Mouse (Mus musculus) adrenal gland, postnatal 14 days (tissue): ENCODE results near the gene Gimap3. TPM values are rescaled to one million over a fixed set of nuclear protein-coding genes. Genes with fewer than 3 reads are reported as not detected.

Experiments used
- DNase-seq: peaks from one replicate; pipeline ENCODE4 v3.0.0; 2021; ENCODE audit warnings: mixed read lengths
- total RNA-seq: library from RNA; stranded (reverse); gene quantifications from 2 replicates; pipeline ENCODE4 v1.2.3, GENCODE M21; 2021

Gene Gimap3
- total RNA-seq, 1 experiment from 2014 or later: 1.8 TPM

- DNase-seq: peak; percentile 48
Measured at GRCm38 (mm10) chr6:48742422-48743351, 28.0 kb downstream of the Gimap3 start.

- DNase-seq: no peak
Measured at GRCm38 (mm10) chr6:48741711-48742206, 28.9 kb downstream of the Gimap3 start.

- DNase-seq: no peak
Measured at GRCm38 (mm10) chr6:48741273-48741672, 29.4 kb downstream of the Gimap3 start.

GRCm38 (mm10) chr6:48740501-48741169, 30.0 kb downstream of the Gimap3 start:
- no peak for DNase-seq

- DNase-seq: no peak
Measured at GRCm38 (mm10) chr6:48739780-48740055, 30.9 kb downstream of the Gimap3 start.

GRCm38 (mm10) chr6:48738961-48739779, 31.5 kb downstream of the Gimap3 start, which contains the start of gene Gimap1:
Gene Gimap1, plus strand, starts transcription at chr6:48739054.
- peak; percentile 42 for DNase-seq

- DNase-seq: no peak
Measured at GRCm38 (mm10) chr6:48737688-48738087, 33.0 kb downstream of the Gimap3 start.

GRCm38 (mm10) chr6:48737053-48737452, 33.6 kb downstream of the Gimap3 start:
- DNase-seq: no peak

- no peak for DNase-seq
Measured at GRCm38 (mm10) chr6:48733660-48734059, 37.0 kb downstream of the Gimap3 start.

GRCm38 (mm10) chr6:48732864-48733304, 37.8 kb downstream of the Gimap3 start:
- DNase-seq: peak; percentile 15

- DNase-seq: no peak
Measured at GRCm38 (mm10) chr6:48727761-48728160, 42.9 kb downstream of the Gimap3 start.

GRCm38 (mm10) chr6:48725476-48725875, 45.2 kb downstream of the Gimap3 start:
- peak; percentile 66 for DNase-seq

GRCm38 (mm10) chr6:48723468-48723867, 47.2 kb downstream of the Gimap3 start:
- no peak for DNase-seq

GRCm38 (mm10) chr6:48720326-48720725, 50.3 kb downstream of the Gimap3 start:
- no peak for DNase-seq

- no peak for DNase-seq
Measured at GRCm38 (mm10) chr6:48718455-48718854, 52.2 kb downstream of the Gimap3 start, which contains the start of the genes Gm28053 and Gimap7. Gene Gm28053, plus strand, starts transcription at chr6:48718607. Gene Gimap7, plus strand, starts transcription at chr6:48718621.

Other genes with a start within 250 kb of the Gimap3 start
- 41.8 and 45.7 TPM in 2 replicates for gene Atp6v0e2, start 233.2 kb downstream of the Gimap3 start, total RNA-seq
- gene Lrrc61, start 216.1 kb downstream of the Gimap3 start, total RNA-seq: 26.1 and 28.7 TPM in 2 replicates
- 74.2 and 241 TPM in 2 replicates for gene Rarres2, start 198.1 kb downstream of the Gimap3 start, total RNA-seq
- gene Gm45021, start 181.2 kb downstream of the Gimap3 start, total RNA-seq: not detected in 2 replicates
- gene Repin1, start 177.0 kb downstream of the Gimap3 start, total RNA-seq: 42.8 TPM in 2 replicates
- not detected in 2 replicates for gene Gm44965, start 176.9 kb downstream of the Gimap3 start, total RNA-seq
- 7.7 and 8.9 TPM in 2 replicates for gene Zfp775, start 168.8 kb downstream of the Gimap3 start, total RNA-seq
- gene AI854703, start 144.1 kb downstream of the Gimap3 start, total RNA-seq: 1.8 and 3.1 TPM in 2 replicates
- gene Gimap8, start 123.6 kb downstream of the Gimap3 start, total RNA-seq: 12.1 and 20.4 TPM in 2 replicates
- gene Gimap9, start 94.7 kb downstream of the Gimap3 start, total RNA-seq: 6.5 and 12.1 TPM in 2 replicates
- gene Gimap4, start 86.3 kb downstream of the Gimap3 start, total RNA-seq: 54.8 and 62.2 TPM in 2 replicates
- gene Gimap6, start 62.6 kb downstream of the Gimap3 start, total RNA-seq: 63.5 and 88.5 TPM in 2 replicates
- 4.9 and 12.6 TPM in 2 replicates for gene Gm28053, start 52.2 kb downstream of the Gimap3 start, total RNA-seq
- 0.63 and 3.8 TPM in 2 replicates for gene Gimap7, start 52.2 kb downstream of the Gimap3 start, total RNA-seq
- gene Gimap1, start 31.8 kb downstream of the Gimap3 start, total RNA-seq: 15.4 and 36.5 TPM in 2 replicates
- gene Gimap5, start 24.7 kb downstream of the Gimap3 start, total RNA-seq: 11.0 and 23.6 TPM in 2 replicates
- gene Tmem176a, start 70.1 kb upstream of the Gimap3 start, total RNA-seq: 139 and 181 TPM in 2 replicates
- 293 and 324 TPM in 2 replicates for gene Tmem176b, start 70.6 kb upstream of the Gimap3 start, total RNA-seq
- gene Aoc1, start 102.0 kb upstream of the Gimap3 start, total RNA-seq: not detected in 2 replicates
- gene 1600015I10Rik, start 159.0 kb upstream of the Gimap3 start, total RNA-seq: not detected in 2 replicates
- gene Doxl2, start 204.1 kb upstream of the Gimap3 start, total RNA-seq: not detected in 2 replicates
- not detected in 2 replicates for gene Svs1, start 216.0 kb upstream of the Gimap3 start, total RNA-seq